Mouse (Mus musculus): ENCODE data around the gene Babam1. TPM values are rescaled to one million over a fixed set of nuclear protein-coding genes. Genes with fewer than 3 reads are reported as not detected.

The Babam1 gene
- polyA plus RNA-seq, 1 experiment from 2014 or later: 40.7 TPM

- 85% methylated on average over 10 of the region's 10 CpGs for WGBS (ENCODE audit: insufficient replicate concordance)
- Histone ChIP-seq H3K4me2 (ENCODE audit: low read depth, low read length) (peak overlapping the region; percentile 16), H3K27ac (ENCODE audit: low read depth) (peak overlapping the region; percentile 41; the same call in 1 of the 2 replicates), H3K36me3 (replicated peaks; ENCODE audit: insufficient read depth, low read length) (peaks cover 12% of the 10 kb centered on the region), H3K27me3 (ENCODE audit: insufficient read depth, low read length) (no peaks in the 10 kb centered on the region), H3K9me3 (ENCODE audit: low read length) (no peaks in the 10 kb centered on the region), H3K4me1 (ENCODE audit: insufficient read depth) (peaks cover 12% of the 10 kb centered on the region), H3K9ac (replicated peaks) (no peak overlapping the region), H3K4me3 (ENCODE audit: low read depth, low read length) (no peak overlapping the region)
- DNase-seq (no peak), ATAC-seq (no peak)
- no peak for TF ChIP-seq EP300 (IDR thresholded peaks at IDR 0.05; ENCODE audit: low read depth)
- TF ChIP-seq CTCF (IDR thresholded peaks at IDR 0.05; ENCODE audit: low read depth): no peak
Measured at GRCm38 (mm10) chr8:71395071-71395470, 1.6 kb upstream of the Babam1 start.

- H3K9me3 ChIP-seq (ENCODE audit: low read length): no peaks in the 10 kb centered on the region
- peak within 1 kb of the TSS; percentile 41 for H3K27ac ChIP-seq (ENCODE audit: low read depth)
- H3K27me3 ChIP-seq (ENCODE audit: insufficient read depth, low read length): no peaks in the 10 kb centered on the region
- no peak within 1 kb of the TSS for H3K9ac ChIP-seq (replicated peaks)
- peak within 1 kb of the TSS; percentile 98 for H3K4me3 ChIP-seq (ENCODE audit: low read depth, low read length)
- H3K4me1 ChIP-seq (ENCODE audit: insufficient read depth): peaks cover 12% of the 10 kb centered on the region
- ATAC-seq: no peak
- no peak for DNase-seq
- H3K36me3 ChIP-seq (replicated peaks; ENCODE audit: insufficient read depth, low read length): peaks cover 15% of the 10 kb centered on the region
- 74% methylated on average over 9 of the region's 9 CpGs for WGBS (ENCODE audit: insufficient replicate concordance)
- TF ChIP-seq CTCF (IDR thresholded peaks at IDR 0.05; ENCODE audit: low read depth) (no peak), EP300 (IDR thresholded peaks at IDR 0.05; ENCODE audit: low read depth) (no peak; the same call in 1 of the 2 replicates)
- H3K4me2 ChIP-seq (ENCODE audit: low read depth, low read length): peak within 1 kb of the TSS; percentile 97
Measured at GRCm38 (mm10) chr8:71395629-71396028, 1.0 kb upstream of the Babam1 start, which contains the start of gene Ushbp1. Ushbp1 (minus strand) TSS chr8:71395802.

GRCm38 (mm10) chr8:71397701-71398100 is 1.0 kb downstream of the Babam1 start:
- H3K4me3 ChIP-seq (ENCODE audit: low read depth, low read length): peak overlapping the region; percentile 98; the same call in 1 of the 2 replicates
- H3K9me3 ChIP-seq (ENCODE audit: low read length): no peaks in the 10 kb centered on the region
- ATAC-seq: no peak
- no peak for DNase-seq
- no peaks in the 10 kb centered on the region for H3K27me3 ChIP-seq (ENCODE audit: insufficient read depth, low read length)
- H3K4me1 ChIP-seq (ENCODE audit: insufficient read depth): peaks cover 12% of the 10 kb centered on the region
- WGBS (ENCODE audit: insufficient replicate concordance): 80% methylated on average over 12 of the region's 12 CpGs
- H3K4me2 ChIP-seq (ENCODE audit: low read depth, low read length): peak overlapping the region; percentile 97
- H3K36me3 ChIP-seq (replicated peaks; ENCODE audit: insufficient read depth, low read length): peaks cover 16% of the 10 kb centered on the region
- no peak overlapping the region for H3K27ac ChIP-seq (ENCODE audit: low read depth)
- TF ChIP-seq EP300 (IDR thresholded peaks at IDR 0.05; ENCODE audit: low read depth): no peak
- TF ChIP-seq CTCF (IDR thresholded peaks at IDR 0.05; ENCODE audit: low read depth): no peak
- 0 out of 2 replicates have a peak overlapping the region, but pooled peaks have one; percentile 83 for H3K9ac ChIP-seq (replicated peaks)

GRCm38 (mm10) chr8:71400826-71401225 is 4.2 kb downstream of the Babam1 start:
- H3K36me3 ChIP-seq (replicated peaks; ENCODE audit: insufficient read depth, low read length): peaks cover 18% of the 10 kb centered on the region
- H3K9ac ChIP-seq (replicated peaks): no peak overlapping the region
- peaks cover 22% of the 10 kb centered on the region for H3K4me1 ChIP-seq (ENCODE audit: insufficient read depth)
- no peak overlapping the region for H3K4me3 ChIP-seq (ENCODE audit: low read depth, low read length)
- H3K9me3 ChIP-seq (ENCODE audit: low read length): no peaks in the 10 kb centered on the region
- 87% methylated on average over 2 of the region's 2 CpGs for WGBS (ENCODE audit: insufficient replicate concordance)
- DNase-seq: no peak
- H3K27me3 ChIP-seq (ENCODE audit: insufficient read depth, low read length): no peaks in the 10 kb centered on the region
- no peak for ATAC-seq
- no peak for TF ChIP-seq EP300 (IDR thresholded peaks at IDR 0.05; ENCODE audit: low read depth)
- no peak for TF ChIP-seq CTCF (IDR thresholded peaks at IDR 0.05; ENCODE audit: low read depth)
- no peak overlapping the region for H3K27ac ChIP-seq (ENCODE audit: low read depth)
- no peak overlapping the region for H3K4me2 ChIP-seq (ENCODE audit: low read depth, low read length)

GRCm38 (mm10) chr8:71401454-71401853 is 4.8 kb downstream of the Babam1 start:
- Histone ChIP-seq H3K36me3 (replicated peaks; ENCODE audit: insufficient read depth, low read length) (peaks cover 18% of the 10 kb centered on the region), H3K4me1 (ENCODE audit: insufficient read depth) (peaks cover 23% of the 10 kb centered on the region), H3K9ac (replicated peaks) (no peak overlapping the region), H3K27ac (ENCODE audit: low read depth) (no peak overlapping the region), H3K4me3 (ENCODE audit: low read depth, low read length) (no peak overlapping the region), H3K4me2 (ENCODE audit: low read depth, low read length) (no peak overlapping the region), H3K9me3 (ENCODE audit: low read length) (no peaks in the 10 kb centered on the region), H3K27me3 (ENCODE audit: insufficient read depth, low read length) (no peaks in the 10 kb centered on the region)
- no peak for TF ChIP-seq CTCF (IDR thresholded peaks at IDR 0.05; ENCODE audit: low read depth)
- DNase-seq: no peak
- no peak for ATAC-seq

- Histone ChIP-seq H3K27ac (ENCODE audit: low read depth) (no peak overlapping the region), H3K27me3 (ENCODE audit: insufficient read depth, low read length) (no peaks in the 10 kb centered on the region), H3K4me1 (ENCODE audit: insufficient read depth) (peaks cover 23% of the 10 kb centered on the region), H3K4me2 (ENCODE audit: low read depth, low read length) (no peak overlapping the region), H3K9ac (replicated peaks) (no peak overlapping the region), H3K9me3 (ENCODE audit: low read length) (no peaks in the 10 kb centered on the region), H3K4me3 (ENCODE audit: low read depth, low read length) (no peak overlapping the region), H3K36me3 (replicated peaks; ENCODE audit: insufficient read depth, low read length) (peaks cover 24% of the 10 kb centered on the region)
- DNase-seq (no peak), ATAC-seq (no peak)
- WGBS (ENCODE audit: insufficient replicate concordance): 84% methylated on average over 9 of the region's 9 CpGs
- no peak for TF ChIP-seq CTCF (IDR thresholded peaks at IDR 0.05; ENCODE audit: low read depth)
- TF ChIP-seq EP300 (IDR thresholded peaks at IDR 0.05; ENCODE audit: low read depth): no peak
Measured at GRCm38 (mm10) chr8:71402446-71402964, 5.8 kb downstream of the Babam1 start.
